Mouse (Mus musculus) macrophage (primary cell): Measurements from ENCODE around the gene Med11. TPM values are rescaled to one million over a fixed set of nuclear protein-coding genes. Genes with fewer than 3 reads are reported as not detected.

Experiments
- H3K27ac ChIP-seq: fragments of 350-480 bp; formaldehyde crosslinking; 2 replicates; pipeline ENCODE4 v1.9.0; 2021
- H3K36me3 ChIP-seq: fragments of 350-480 bp; formaldehyde crosslinking; 2 replicates; pipeline ENCODE4 v1.9.0; 2021; ENCODE audit errors: inconsistent target
- H3K4me3 ChIP-seq: fragments of 350-480 bp; formaldehyde crosslinking; 2 replicates; pipeline ENCODE4 v1.9.0; 2021; ENCODE audit errors: inconsistent target
- H3K79me2 ChIP-seq: fragments of 350-480 bp; formaldehyde crosslinking; 2 replicates; pipeline ENCODE4 v1.9.0; 2021; ENCODE audit errors: inconsistent target
- WGBS: methylation state at CpG from one replicate; pipeline ENCODE4 v1.1.7; 2026; ENCODE audit warnings: inconsistent platforms; ENCODE audit not compliant: missing documents; 5-methylcytosine and 5-hydroxymethylcytosine counted together
- polyA plus RNA-seq: library from polyadenylated mRNA; stranded (reverse); fragments of 250-400 nt; gene quantifications from 3 replicates; pipeline ENCODE4 v1.2.4, GENCODE M21; 2018; ENCODE audit warnings: inconsistent platforms

Med11 gene
- polyA plus RNA-seq, 1 experiment from 2014 or later, result 29.8 TPM

DNA sequence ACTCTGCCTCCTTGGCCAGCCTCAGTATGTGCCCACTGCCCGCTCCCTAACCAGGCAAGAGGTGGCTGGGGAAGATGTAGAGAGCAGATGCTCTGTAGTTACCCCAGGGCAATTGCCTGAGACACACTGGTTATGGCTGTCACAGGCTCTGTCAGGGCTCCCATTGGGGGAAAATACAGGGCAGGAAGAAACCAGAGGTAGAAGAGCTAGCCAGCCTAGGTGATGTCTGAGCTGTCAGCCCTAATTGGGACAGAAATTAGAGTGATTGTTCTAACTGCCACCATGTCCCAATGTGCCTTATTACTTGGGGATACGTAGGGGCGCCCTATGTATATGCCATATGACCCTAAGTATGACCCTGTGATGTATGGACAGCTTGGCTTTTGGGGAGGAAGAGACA lies 17.8 kb upstream of the Med11 start:
- Histone ChIP-seq H3K36me3 (peaks cover 40% of the 10 kb centered on the region), H3K27ac (peak overlapping the region; percentile 100), H3K79me2 (peaks cover 60% of the 10 kb centered on the region), H3K4me3 (peak overlapping the region; percentile 100)
- 86% methylated on average over 3 of the region's 3 CpGs for WGBS

DNA sequence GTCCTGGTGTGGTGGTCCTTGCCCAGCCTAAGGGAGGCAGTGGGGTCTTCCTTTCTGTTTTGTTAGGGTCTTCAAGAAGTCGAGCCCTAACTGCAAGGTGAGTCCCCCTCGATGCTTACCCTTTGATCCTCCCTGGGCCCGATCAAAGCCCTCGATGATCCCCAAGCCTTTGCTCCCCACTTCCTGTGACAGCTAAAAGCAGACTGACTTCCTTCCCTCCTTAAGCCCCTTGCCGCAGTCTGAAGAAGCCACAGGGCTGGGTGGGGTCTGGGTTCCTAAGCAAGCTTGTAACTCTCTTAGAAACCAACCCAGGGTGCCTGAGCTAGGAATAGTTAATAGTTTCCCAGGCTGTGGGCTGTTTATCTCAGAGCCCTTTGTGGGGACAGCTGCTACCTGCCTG lies 16.2 kb upstream of the Med11 start:
- Histone ChIP-seq H3K36me3 (peaks cover 56% of the 10 kb centered on the region), H3K27ac (peak overlapping the region; percentile 100), H3K4me3 (peak overlapping the region; percentile 100; the same call in 1 of the 2 replicates), H3K79me2 (peaks cover 75% of the 10 kb centered on the region)
- 5% methylated on average over 5 of the region's 5 CpGs for WGBS

DNA sequence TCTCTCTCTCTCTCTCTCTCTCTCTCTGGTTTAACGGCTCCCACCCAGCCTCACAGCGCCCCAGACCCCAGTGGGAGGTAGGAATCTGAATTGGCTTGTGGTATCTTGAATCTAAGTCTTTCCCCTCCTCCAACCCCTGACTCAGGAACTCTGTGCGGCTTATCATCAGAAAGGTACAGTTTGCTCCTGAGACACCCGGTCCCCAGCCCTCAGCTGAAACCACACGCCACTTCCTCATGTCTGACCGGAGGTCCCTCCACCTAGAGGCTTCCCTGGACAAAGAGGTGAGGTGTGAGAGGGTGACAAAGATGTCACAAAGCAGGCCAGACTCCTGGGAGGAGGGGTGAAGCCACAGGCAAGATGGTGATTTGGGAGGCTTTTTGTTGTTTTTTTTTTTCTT lies 14.3 kb upstream of the Med11 start:
- Histone ChIP-seq H3K79me2 (peaks cover 76% of the 10 kb centered on the region), H3K4me3 (no peak overlapping the region), H3K27ac (peak overlapping the region; percentile 100), H3K36me3 (peaks cover 63% of the 10 kb centered on the region)
- 19% methylated on average over 6 of the region's 6 CpGs for WGBS

DNA sequence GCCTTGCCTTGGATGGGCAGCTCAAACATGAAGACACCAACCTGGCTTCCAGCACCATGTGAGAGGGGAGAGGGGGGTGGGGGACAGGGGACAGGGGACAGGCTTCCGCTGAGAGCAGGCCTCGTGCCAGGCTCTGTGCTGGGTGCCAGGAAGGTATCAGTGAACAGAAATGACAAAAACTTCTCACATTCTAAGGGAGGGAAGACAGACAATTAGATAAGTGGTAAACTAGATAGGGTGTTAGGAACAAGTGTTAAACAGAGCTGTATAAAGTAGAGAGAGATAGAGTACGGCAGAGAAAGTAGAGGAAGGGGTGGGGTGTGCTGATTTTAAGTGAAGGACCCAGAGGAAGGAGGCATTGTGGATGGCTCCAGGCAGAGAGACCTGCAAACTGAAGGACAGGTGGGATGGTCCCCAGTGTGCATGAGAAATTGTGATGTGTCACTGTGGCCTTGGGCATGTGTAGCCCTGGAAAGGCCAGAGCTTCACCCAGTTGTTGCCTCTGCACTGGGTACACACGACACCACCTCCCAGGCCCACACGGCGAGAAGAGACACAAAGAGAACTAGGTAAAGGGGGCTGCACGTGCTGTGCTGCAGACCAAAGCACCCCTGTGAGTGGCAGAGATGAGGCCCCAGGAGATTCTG lies 12.9 kb upstream of the Med11 start:
- Histone ChIP-seq H3K4me3 (no peak overlapping the region), H3K27ac (no peak overlapping the region), H3K79me2 (peaks cover 67% of the 10 kb centered on the region), H3K36me3 (peaks cover 63% of the 10 kb centered on the region)
- WGBS, result 91% methylated on average over 6 of the region's 7 CpGs

DNA sequence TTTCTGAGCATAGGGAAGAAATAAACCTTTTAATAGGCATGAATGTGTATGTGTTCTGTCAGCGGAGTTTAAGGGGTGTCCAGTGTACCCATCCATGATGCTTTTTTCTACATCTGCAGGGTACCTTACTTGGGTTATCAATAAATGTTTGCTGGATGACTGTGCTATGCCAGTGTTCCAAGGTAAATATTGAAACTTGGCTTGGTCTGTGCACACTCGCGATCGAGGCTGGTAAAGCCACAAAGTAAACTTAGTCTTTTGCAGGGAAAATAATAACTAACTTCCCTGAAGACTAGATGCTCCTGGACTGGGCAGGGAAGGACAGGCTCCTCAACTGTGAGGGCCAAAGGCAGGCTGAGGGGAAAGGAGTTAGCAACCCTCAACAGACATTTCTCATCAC lies 11.1 kb upstream of the Med11 start:
- no peak overlapping the region for H3K4me3 ChIP-seq
- H3K27ac ChIP-seq, result no peak overlapping the region
- peaks cover 55% of the 10 kb centered on the region for H3K36me3 ChIP-seq
- WGBS, result 88% methylated on average over 4 of the region's 4 CpGs
- peaks cover 49% of the 10 kb centered on the region for H3K79me2 ChIP-seq

DNA sequence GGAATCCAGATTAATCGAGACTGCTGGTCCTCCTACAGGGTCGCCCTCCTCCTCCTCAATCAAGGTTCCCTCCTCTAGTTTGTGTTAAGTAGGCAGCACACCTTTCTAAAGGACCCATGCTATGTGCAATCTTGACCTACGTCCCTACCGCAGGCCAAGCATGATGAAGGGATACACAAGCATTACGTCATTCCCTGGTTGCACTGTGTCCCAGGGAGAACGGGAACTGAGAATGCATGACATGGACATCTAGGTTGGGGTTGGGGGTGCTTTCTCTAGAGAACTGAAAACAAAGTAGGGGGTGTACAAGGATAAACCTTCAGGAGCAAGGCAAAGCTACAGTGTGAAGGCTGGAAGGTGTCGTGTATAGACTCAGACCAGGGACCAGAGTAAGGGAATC lies 9.8 kb upstream of the Med11 start:
- peaks cover 43% of the 10 kb centered on the region for H3K36me3 ChIP-seq
- no peak overlapping the region for H3K4me3 ChIP-seq
- H3K27ac ChIP-seq, result 0 out of 2 replicates have a peak overlapping the region, but pooled peaks have one; percentile 19
- WGBS, result 56% methylated on average over 7 of the region's 7 CpGs
- H3K79me2 ChIP-seq, result peaks cover 37% of the 10 kb centered on the region

DNA sequence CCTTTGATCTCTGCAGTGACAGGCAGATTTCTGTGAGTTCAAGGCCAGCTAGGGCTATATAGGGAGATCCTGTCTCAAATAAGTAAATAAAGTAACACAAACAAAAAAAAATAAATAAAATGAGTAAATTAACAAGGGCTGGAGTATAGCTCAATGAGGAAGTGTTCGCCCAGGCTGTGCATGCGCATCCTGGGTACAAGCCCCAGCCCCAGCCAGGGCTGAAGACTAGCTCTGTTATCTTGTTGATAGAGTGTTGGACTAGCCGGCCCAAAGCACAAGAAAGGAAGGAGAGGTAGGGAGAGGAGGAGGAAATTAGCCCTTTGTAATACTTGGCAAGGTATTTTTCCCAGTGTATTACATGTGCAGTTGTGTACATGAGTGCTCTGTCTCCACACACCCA lies 7.8 kb upstream of the Med11 start:
- WGBS, result 81% methylated on average over 3 of the region's 3 CpGs
- Histone ChIP-seq H3K36me3 (peaks cover 22% of the 10 kb centered on the region), H3K4me3 (no peak overlapping the region), H3K27ac (no peak overlapping the region), H3K79me2 (peaks cover 16% of the 10 kb centered on the region; the same call in 1 of the 2 replicates)

DNA sequence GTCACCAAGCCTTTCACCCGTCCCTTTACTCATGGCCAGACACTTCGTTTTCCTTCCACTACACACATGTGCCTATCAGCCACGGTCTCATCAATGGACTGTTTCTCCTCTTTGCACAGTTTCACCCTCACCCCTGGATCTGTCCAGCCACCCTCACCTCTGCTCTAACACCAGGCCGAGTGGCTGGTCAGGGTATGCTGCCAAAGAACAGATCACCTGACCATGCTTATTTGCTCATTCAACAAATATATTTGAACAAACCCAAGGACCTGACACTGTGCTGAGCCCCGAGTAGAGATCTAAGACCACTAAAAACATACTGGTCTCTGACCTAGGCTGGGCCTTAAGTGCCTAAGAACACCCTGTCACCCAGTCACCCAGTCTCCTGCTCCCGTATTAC lies 7.1 kb upstream of the Med11 start:
- Histone ChIP-seq H3K4me3 (no peak overlapping the region), H3K27ac (peak overlapping the region; percentile 91; the same call in 1 of the 2 replicates), H3K36me3 (peaks cover 15% of the 10 kb centered on the region), H3K79me2 (peaks cover 9% of the 10 kb centered on the region; the same call in 1 of the 2 replicates)
- WGBS, result 95% methylated on average over 6 of the region's 6 CpGs

DNA sequence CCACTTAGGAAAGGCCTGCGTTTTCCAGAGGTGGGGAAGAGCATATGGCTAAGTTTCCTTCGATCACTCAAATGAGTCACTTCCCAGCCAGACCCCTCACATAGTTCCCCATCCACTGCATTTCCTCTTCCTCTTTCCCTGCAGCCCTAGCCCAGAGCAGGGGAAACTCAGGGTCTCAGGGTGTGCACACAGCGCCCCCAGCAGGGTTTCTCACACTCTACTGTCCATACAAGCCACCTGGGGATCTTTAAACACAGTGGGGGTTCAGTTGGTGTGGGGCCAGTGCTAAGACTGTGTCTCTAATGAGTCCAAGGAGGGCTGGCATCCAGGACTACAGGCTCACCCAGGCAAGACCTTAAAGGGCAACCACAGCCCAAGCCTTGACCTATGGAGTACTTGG lies 5.0 kb upstream of the Med11 start:
- Histone ChIP-seq H3K4me3 (no peak overlapping the region), H3K27ac (peak overlapping the region; percentile 91), H3K79me2 (no peaks in the 10 kb centered on the region), H3K36me3 (no peaks in the 10 kb centered on the region)
- 6% methylated on average over 3 of the region's 3 CpGs for WGBS

DNA sequence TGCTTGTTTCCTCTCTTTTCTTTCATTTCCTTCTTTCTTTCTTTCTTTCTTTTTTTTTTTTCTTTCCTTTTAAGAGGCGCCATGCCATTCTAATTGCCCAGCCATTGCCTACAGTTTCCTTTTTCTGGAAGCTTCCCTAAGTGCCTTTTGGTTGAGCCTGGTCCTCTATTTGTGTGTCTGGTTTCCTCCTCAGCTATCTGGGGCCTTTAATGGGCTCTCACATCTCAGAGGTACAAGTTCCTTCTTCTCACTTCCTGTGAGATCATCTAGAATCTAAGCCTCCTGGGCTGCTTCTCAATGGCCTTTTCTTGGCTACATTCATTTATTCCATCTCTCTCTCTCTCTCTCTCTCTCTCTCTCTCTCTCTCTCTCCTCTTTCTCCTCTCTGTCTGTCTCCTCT lies 4.3 kb upstream of the Med11 start:
- no peaks in the 10 kb centered on the region for H3K79me2 ChIP-seq
- no peaks in the 10 kb centered on the region for H3K36me3 ChIP-seq
- peak overlapping the region; percentile 91 for H3K27ac ChIP-seq
- H3K4me3 ChIP-seq, result no peak overlapping the region
- no CpG with 5 or more reads among the region's 1 CpGs for WGBS

DNA sequence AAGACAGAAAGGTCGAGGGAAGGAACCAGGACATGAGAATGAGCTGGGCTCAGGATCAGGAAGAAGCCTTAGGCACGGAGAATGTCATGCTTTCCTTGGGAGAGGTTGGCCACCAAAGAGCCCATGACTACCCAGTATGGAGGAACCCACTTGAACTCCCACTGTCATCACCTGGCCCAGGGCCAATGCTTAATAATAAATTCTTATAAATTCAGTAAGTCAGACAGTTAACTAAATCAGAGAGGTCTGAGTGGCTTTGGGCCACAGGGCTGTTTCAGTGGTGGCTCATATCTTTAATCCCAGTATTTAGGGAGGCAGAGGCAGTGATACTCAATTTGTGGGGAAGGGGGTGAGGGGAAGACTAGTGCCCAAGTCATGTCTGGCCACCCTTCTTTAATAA lies 793 bp upstream of the Med11 start:
- no peak overlapping the region for H3K27ac ChIP-seq
- 83% methylated on average over 2 of the region's 2 CpGs for WGBS
- H3K79me2 ChIP-seq, result peaks cover 11% of the 10 kb centered on the region; the same call in 1 of the 2 replicates
- no peak overlapping the region for H3K4me3 ChIP-seq
- peaks cover 16% of the 10 kb centered on the region; the same call in 1 of the 2 replicates for H3K36me3 ChIP-seq

DNA sequence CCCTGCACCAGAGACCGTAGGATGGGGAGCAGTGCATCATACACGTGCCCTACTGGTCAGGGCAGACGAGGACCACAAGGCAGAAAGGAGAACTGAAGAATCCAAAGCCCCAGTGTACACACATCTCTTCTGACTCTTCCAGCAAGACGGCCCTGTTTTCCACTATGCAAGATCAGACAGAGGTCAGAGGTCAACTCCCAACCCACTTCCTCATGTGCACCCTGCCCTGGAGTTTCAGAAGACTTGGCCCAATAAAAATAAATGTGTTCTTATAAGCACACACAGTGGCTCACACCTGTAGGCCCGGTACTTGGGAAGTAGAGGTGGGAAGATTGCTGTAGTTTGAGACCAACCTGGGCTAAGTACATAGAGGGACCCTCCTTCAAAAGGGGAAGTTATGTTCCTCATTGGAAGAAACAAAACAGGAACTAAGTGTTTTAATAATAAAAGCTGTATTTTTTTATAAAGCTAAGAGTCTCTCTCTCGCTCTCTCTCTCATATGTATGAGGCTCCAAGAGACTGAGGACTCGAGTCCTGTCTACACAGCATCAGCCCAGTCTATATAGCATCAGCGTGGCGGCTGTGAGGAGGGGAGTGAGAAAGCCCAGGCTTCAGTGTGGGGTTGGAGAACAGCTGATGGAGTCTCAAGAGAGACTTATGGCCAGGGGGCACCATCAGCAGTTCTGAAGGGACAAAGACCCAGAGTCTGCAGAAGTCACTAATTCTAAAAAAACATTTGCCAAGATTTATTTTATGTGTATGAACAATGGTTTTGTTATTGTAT lies 1.7 kb downstream of the Med11 start:
- Histone ChIP-seq H3K79me2 (peaks cover 35% of the 10 kb centered on the region; the same call in 1 of the 2 replicates), H3K27ac (peak overlapping the region; percentile 87), H3K36me3 (peaks cover 27% of the 10 kb centered on the region; the same call in 1 of the 2 replicates), H3K4me3 (no peak overlapping the region)
- WGBS, result 17% methylated on average over 9 of the region's 9 CpGs

DNA sequence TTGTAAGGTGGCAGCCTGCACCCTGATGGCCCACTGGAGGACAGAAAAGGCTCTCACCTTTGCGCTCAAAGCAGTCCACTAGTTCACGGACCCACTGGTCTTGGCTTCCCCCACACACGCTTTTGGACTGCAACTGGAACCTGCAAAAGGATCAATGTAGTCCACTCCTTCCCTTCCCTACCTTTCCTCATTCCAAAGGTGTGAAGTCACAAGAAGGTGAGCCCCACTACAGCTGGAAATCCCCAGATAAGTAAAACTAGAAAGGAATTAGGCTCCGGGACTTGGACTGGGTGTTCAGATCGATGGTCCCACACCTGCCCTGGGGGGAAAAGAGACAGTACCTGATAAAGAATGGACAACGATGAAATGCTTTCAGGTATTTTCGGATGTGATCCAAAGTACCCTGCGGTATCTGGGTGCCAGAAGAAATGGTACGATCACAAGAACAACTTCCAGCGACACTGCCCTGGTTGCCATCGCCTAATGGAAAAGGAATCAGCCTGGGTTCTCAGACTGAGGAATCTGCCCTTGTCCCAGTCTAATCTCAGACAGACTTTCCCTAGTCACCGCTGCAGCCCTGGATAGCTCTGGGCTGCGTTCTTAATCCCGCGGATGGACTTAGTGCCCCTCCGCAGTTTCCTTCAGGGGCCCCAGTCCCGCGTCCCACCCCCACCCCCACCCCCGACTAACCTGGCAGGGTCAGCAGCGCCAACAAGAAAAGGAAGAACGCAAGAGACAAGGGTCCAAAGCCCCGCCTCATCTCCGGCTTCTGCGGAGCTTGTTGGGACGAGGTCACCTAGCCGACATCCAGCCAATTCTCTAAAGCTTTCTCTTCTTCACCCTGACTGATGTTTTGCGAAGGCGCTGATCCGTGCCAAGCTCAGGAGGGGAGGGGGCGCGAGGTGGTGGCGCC lies 7.2 kb downstream of the Med11 start, which contains the start of gene Zmynd15:
TSS of gene Zmynd15 (plus strand) at position 746 of the 913 bp plus-strand sequence.
- Histone ChIP-seq H3K79me2 (peaks cover 43% of the 10 kb centered on the region; the same call in 1 of the 2 replicates), H3K4me3 (peak within 1 kb of the TSS; percentile 57), H3K36me3 (peaks cover 27% of the 10 kb centered on the region; the same call in 1 of the 2 replicates), H3K27ac (0 out of 2 replicates have a peak within 1 kb of the TSS, but pooled peaks have one; percentile 15)
- WGBS, result 24% methylated on average over 32 of the region's 32 CpGs

DNA sequence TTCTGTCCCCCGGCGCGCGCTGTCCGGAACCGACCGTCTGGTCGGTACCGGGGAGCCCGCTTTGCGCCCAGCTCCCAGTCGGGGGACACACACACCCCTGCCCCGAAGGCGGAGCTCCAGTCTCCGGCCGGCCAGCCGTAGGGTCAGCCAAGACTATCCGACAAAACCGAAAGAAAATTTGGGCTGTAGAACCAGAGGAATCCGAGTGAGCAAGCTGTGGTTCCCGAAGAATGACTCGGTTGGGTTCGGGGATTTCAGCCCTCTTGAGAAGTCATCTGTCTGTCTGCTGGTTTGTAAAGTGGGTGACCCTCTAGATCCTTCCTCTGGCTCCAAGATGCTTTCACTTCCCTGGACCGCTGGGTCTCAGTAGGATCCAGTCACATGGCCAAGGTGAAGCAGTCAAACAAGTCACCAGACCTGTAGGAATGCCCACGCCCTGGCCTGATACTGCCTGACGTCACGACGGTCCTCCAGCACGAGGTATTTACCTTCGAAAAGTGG lies 7.9 kb downstream of the Med11 start, which contains the start of gene Cxcl16:
TSS of gene Cxcl16 (minus strand) at position 384 of the 501 bp plus-strand sequence.
- peaks cover 22% of the 10 kb centered on the region; the same call in 1 of the 2 replicates for H3K36me3 ChIP-seq
- 0 out of 2 replicates have a peak within 1 kb of the TSS, but pooled peaks have one; percentile 15 for H3K27ac ChIP-seq
- H3K79me2 ChIP-seq, result peaks cover 43% of the 10 kb centered on the region; the same call in 1 of the 2 replicates
- 11% methylated on average over 30 of the region's 30 CpGs for WGBS
- peak within 1 kb of the TSS; percentile 57 for H3K4me3 ChIP-seq
